Mouse (Mus musculus) brain, embryonic 14.5 days (tissue): ENCODE measurements around the gene Cd86.

Experiments used
- CTCF ChIP-seq: fragments of 200-500 bp; IDR thresholded peaks from 2 replicates; pipeline ENCODE4 v1.5.1; 2012; ENCODE audit warnings: inconsistent platforms, mild to moderate bottlenecking, moderate library complexity, borderline replicate concordance; ENCODE audit not compliant: insufficient read depth, insufficient read length; ENCODE audit errors: extremely low read depth
- POLR2A ChIP-seq: fragments of 200-500 bp; IDR thresholded peaks from 2 replicates; pipeline ENCODE4 v1.6.1; 2012; ENCODE audit warnings: mild to moderate bottlenecking, inconsistent platforms, borderline replicate concordance; ENCODE audit not compliant: poor library complexity, insufficient read depth, insufficient read length, severe bottlenecking; ENCODE audit errors: extremely low read depth

DNA sequence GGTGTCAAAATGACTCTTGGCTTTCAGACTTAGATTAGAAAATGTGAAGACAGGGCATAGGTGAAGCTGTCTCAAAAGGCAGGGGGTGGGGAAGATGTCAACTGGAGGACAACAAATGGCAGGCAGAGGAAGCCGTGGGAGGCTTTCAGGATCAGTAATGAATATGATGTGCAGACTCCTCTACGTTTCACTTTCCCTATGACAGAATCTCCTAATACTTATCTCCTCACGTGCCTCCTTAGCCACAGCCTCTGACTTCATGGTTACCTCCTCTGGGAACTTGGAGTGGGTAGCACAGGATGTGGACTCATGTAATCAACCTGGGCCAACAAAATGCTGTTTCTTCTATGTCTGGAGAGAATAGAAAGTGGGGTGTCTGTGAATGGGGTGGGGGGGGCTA, 63.2 kb downstream of the Cd86 start:
- TF ChIP-seq CTCF (no peak), POLR2A (no peak)
